Mouse (Mus musculus): ENCODE measurements around the gene Cpox.
A peak's percentile ranks its signal among the peaks of the same experiment; 100 is the strongest.

Gene Cpox

DNA sequence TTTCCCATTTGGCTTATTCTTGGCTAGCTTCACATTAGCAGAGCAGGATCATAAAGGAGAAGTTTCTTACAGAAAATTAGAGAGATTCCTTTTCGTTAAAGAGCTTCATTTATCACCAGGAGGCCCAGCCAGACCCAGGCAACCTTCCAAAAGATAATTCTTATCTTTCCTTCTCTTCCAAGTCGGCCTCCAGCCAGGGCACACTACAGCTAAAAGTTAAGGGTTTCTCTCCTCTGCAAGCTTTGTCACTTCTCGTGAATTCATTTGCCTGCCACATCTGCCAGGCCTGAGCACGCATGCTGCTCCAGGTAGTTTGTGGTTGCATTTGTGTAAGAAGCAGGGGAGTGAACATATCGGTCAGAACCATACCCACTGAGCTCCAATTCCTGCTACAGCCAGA, 828 bp upstream of the Cpox start:
- peak; percentile 61 for DNase-seq (ENCODE audit: low spot score)

GRCm38 (mm10) chr16:58670643-58671042, 551 bp downstream of the Cpox start:
- DNase-seq (ENCODE audit: low spot score), result no peak

- DNase-seq (ENCODE audit: low spot score), result no peak
Observed at GRCm38 (mm10) chr16:58671212-58671985, 1.3 kb downstream of the Cpox start.

DNA sequence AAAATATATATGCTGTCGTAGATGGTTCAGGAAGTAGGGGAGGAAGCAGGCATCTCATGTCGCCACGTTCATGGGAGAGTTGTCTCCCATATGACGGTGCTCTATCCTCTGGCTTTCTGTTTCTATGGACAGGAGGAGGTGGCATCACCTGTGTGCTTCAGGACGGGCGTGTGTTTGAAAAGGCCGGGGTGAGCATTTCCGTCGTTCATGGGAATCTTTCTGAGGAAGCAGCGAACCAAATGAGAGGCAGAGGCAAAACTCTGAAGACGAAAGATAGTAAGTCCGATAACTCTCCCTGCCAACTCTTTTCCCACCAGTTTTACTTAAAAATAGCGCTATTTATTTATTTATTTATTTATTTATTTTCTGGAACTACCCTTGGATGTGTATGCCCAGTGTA, 2.3 kb downstream of the Cpox start:
- no peak for DNase-seq (ENCODE audit: low spot score)

- no peak for DNase-seq (ENCODE audit: low spot score)
Observed at GRCm38 (mm10) chr16:58673811-58674410, 3.8 kb downstream of the Cpox start.

DNA sequence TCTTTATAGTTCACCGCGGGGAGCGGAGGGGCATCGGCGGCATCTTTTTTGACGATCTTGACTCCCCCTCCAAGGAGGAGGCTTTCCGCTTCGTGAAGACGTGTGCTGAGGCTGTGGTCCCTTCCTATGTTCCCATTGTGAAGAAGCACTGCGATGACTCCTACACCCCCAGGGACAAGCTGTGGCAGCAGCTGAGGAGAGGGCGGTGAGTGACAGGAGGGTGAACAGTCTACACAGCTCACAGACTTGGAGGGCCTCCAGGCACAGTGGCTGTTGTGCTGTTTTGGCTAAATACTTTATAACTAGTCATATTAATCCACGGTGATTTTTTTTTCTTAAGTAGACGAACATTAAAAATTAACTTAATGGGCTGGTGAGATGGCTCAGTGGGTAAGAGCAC, 5.2 kb downstream of the Cpox start:
- no peak for DNase-seq (ENCODE audit: low spot score)

GRCm38 (mm10) chr16:58676156-58676555, 6.1 kb downstream of the Cpox start:
- no peak for DNase-seq (ENCODE audit: low spot score)

- DNase-seq (ENCODE audit: low spot score), result no peak
Observed at GRCm38 (mm10) chr16:58676633-58677032, 6.5 kb downstream of the Cpox start.

GRCm38 (mm10) chr16:58677491-58677890, 7.4 kb downstream of the Cpox start:
- no peak for DNase-seq (ENCODE audit: low spot score)

DNA sequence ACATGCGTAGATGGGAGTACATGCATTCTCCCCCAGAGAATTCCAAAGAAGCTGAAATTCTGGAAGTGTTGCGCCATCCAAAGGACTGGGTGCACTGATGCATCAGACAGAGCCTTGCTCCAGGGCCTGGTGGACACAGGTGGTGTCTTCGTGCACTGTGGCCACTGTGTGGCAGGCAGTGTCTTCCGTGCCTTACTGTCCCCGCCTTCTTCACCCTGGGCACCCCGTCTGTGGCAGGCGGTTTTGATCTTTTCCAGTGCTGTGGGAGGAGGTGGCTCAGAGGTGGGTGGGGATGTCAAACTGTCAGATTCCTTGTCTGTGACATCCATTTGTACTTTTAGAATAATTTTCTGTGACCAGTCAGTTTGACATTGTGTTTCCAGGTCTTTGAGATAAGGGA, 8.6 kb downstream of the Cpox start:
- DNase-seq (ENCODE audit: low spot score), result no peak

- no peak for DNase-seq (ENCODE audit: low spot score)
Observed at GRCm38 (mm10) chr16:58682046-58682445, 12.0 kb downstream of the Cpox start.

- no peak for DNase-seq (ENCODE audit: low spot score)
Observed at GRCm38 (mm10) chr16:58682870-58683269, 12.8 kb downstream of the Cpox start.

GRCm38 (mm10) chr16:58683911-58684310, 13.8 kb downstream of the Cpox start:
- no peak for DNase-seq (ENCODE audit: low spot score)

- DNase-seq (ENCODE audit: low spot score), result no peak
Observed at GRCm38 (mm10) chr16:58684537-58684936, 14.4 kb downstream of the Cpox start.

GRCm38 (mm10) chr16:58685548-58686537, 15.8 kb downstream of the Cpox start:
- DNase-seq (ENCODE audit: low spot score), result no peak

DNA sequence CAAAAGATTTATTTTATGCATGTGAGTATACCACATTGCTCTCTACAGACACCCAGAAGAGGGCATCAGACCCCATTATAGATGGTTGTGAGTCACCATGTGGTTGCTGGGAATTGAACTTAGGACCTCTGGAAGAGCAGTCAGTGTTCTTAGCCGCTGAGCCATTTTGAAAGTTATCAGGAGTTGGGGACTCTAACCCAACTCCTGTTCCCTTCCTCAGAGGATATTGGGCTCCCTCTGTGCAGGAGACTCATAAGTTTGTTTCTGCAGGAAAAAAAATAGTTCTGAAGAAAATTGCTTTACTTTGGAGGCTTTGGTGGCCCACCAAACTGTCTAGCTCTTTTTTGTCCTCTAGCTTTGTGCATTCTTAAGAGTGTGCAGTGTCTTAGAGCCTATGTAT, 18.4 kb downstream of the Cpox start:
- no peak for DNase-seq (ENCODE audit: low spot score)

- DNase-seq (ENCODE audit: low spot score), result no peak
Observed at GRCm38 (mm10) chr16:58689555-58690169, 19.6 kb downstream of the Cpox start.

GRCm38 (mm10) chr16:58690322-58690732, 20.2 kb downstream of the Cpox start:
- DNase-seq (ENCODE audit: low spot score), result no peak

- DNase-seq (ENCODE audit: low spot score), result no peak
Observed at GRCm38 (mm10) chr16:58694091-58694490, 24.0 kb downstream of the Cpox start.

GRCm38 (mm10) chr16:58696796-58697195, 26.7 kb downstream of the Cpox start:
- no peak for DNase-seq (ENCODE audit: low spot score)

- DNase-seq (ENCODE audit: low spot score), result no peak
Observed at GRCm38 (mm10) chr16:58697261-58697660, 27.2 kb downstream of the Cpox start.

DNA sequence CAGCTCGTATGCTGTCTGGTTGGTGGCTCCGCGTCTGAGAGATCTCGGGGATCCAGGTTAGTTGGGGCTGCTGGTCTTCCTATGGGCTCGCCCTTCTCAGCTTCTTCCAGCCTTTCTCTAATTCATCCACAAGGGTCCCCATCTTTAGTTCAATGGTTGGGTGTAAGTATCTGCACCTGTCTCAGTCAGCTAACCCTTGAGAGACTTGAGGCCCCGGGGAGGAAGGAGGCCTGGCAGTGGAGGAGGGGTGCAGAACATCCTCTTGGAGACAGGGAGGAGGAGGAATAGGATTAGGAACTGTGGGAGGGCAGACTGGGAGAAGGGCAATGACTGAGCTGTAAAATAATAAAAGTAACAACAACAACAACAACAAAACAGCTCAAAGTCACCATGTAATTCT, 30.1 kb downstream of the Cpox start:
- no peak for DNase-seq (ENCODE audit: low spot score)
